Mouse (Mus musculus): ENCODE results near the gene Ube2s.
A peak's percentile ranks its signal among the peaks of the same experiment; 100 is the strongest.
"Not testable (repeated sequence)": the region's sequence is repeated elsewhere in the genome, so short reads cannot be mapped to it uniquely, and the experiment has no call there.

Gene Ube2s

GRCm38 (mm10) chr7:4812303-4813104 lies at the start of gene Ube2s:
Ube2s (minus strand) TSS chr7:4812590.
- peak; percentile 100 for DNase-seq

- DNase-seq: not testable (repeated sequence)
Measured at GRCm38 (mm10) chr7:4860926-4861325, 48.5 kb upstream of the Ube2s start.

- no peak for DNase-seq
Measured at GRCm38 (mm10) chr7:4859418-4859978, 47.1 kb upstream of the Ube2s start.

GRCm38 (mm10) chr7:4857321-4857720 lies 44.9 kb upstream of the Ube2s start:
- DNase-seq: no peak

- DNase-seq: no peak
Measured at GRCm38 (mm10) chr7:4856508-4856907, 44.1 kb upstream of the Ube2s start.

GRCm38 (mm10) chr7:4853613-4854012 lies 41.2 kb upstream of the Ube2s start:
- no peak for DNase-seq

- DNase-seq: no peak
Measured at GRCm38 (mm10) chr7:4851315-4851688, 38.9 kb upstream of the Ube2s start.

GRCm38 (mm10) chr7:4850621-4851314 lies 38.4 kb upstream of the Ube2s start:
- no peak for DNase-seq

GRCm38 (mm10) chr7:4849372-4849771 lies 37.0 kb upstream of the Ube2s start:
- DNase-seq: no peak

- DNase-seq: peak; percentile 86
Measured at GRCm38 (mm10) chr7:4844917-4845309, 32.5 kb upstream of the Ube2s start.

GRCm38 (mm10) chr7:4844245-4844916 lies 32.0 kb upstream of the Ube2s start, which contains the start of gene Shisa7:
Shisa7 (minus strand) TSS chr7:4844696.
- no peak for DNase-seq

GRCm38 (mm10) chr7:4843604-4844244 lies 31.3 kb upstream of the Ube2s start:
- no peak for DNase-seq

- DNase-seq: no peak
Measured at GRCm38 (mm10) chr7:4842634-4843131, 30.3 kb upstream of the Ube2s start.

- DNase-seq: no peak
Measured at GRCm38 (mm10) chr7:4842077-4842476, 29.7 kb upstream of the Ube2s start.

GRCm38 (mm10) chr7:4837639-4838038 lies 25.2 kb upstream of the Ube2s start:
- no peak for DNase-seq

GRCm38 (mm10) chr7:4836351-4836792 lies 24.0 kb upstream of the Ube2s start:
- DNase-seq: peak; percentile 76

- peak; percentile 50 for DNase-seq
Measured at GRCm38 (mm10) chr7:4835631-4836327, 23.4 kb upstream of the Ube2s start.

GRCm38 (mm10) chr7:4830476-4830875 lies 18.1 kb upstream of the Ube2s start:
- no peak for DNase-seq

- DNase-seq: no peak
Measured at GRCm38 (mm10) chr7:4825365-4825764, 13.0 kb upstream of the Ube2s start.

GRCm38 (mm10) chr7:4822162-4822907 lies 9.9 kb upstream of the Ube2s start:
- no peak for DNase-seq

- no peak for DNase-seq
Measured at GRCm38 (mm10) chr7:4821690-4822089, 9.3 kb upstream of the Ube2s start.

All from lung, postnatal 10 days (tissue).